Comparison of ENCODE assay signal across 18 mouse cellular contexts in the genomic region with DNA sequence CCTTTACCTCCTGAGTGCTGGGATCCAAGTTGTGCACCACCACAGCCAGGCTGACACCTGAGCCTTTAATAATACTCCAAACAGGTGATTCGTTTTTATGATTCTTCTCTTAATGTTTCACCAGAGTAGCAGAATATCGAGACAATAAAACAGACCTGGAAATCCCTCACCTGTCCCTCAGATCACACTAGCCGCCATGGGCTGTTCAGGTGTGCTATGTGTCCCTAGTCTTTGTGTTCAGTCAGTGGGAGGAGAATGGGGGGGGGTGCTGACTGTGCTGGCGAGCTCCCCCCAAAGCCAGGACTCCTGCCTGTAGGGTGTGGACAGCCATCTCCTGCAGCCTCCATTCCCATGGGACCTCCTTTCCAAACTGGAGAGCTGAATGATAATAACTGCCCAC.
"Had no signal": no experiment of that assay in that cellular context is flagged by ENCODE, and none has a peak within 500 bp of the region (broad histone marks: within the 10 kb centered on the region; RNA-seq: fewer than 3 reads in every experiment).

No protein-coding gene starts in this region.

- H3K9ac ChIP-seq: lung, embryonic 14.5 days; midbrain, embryonic 13.5 days; midbrain, embryonic 15.5 days; neural tube, embryonic 13.5 days; neural tube, embryonic 15.5 days had no signal

- H3K4me3 ChIP-seq: midbrain, embryonic 10.5 days; midbrain, embryonic 13.5 days; midbrain, embryonic 15.5 days; myocyte; neural tube, embryonic 13.5 days; neural tube, embryonic 15.5 days had no signal

- H3K27me3 ChIP-seq: midbrain, embryonic 15.5 days; neural tube, embryonic 15.5 days had no signal

- H3K4me1 ChIP-seq: midbrain, embryonic 10.5 days; midbrain, embryonic 13.5 days; midbrain, embryonic 15.5 days; neural tube, embryonic 13.5 days; neural tube, embryonic 15.5 days had no signal

- DNase-seq: lung, adult 18-20 months; lung, embryonic 14.5 days; lung, postnatal 10 days; lung, postnatal 4 days; retina, postnatal 1 day; right cerebral cortex, adult 18-20 months; right cerebral cortex, postnatal 25 days; right cerebral cortex, postnatal 4 days; spleen, adult 18-20 months; thymus, adult 18-20 months; thymus, postnatal 14 days; thymus, postnatal 36 days had no signal

- H3K4me2 ChIP-seq: lung, embryonic 14.5 days; midbrain, embryonic 13.5 days; midbrain, embryonic 15.5 days; neural tube, embryonic 13.5 days; neural tube, embryonic 15.5 days had no signal

- H3K27ac ChIP-seq: midbrain, embryonic 10.5 days; midbrain, embryonic 13.5 days; midbrain, embryonic 15.5 days; neural tube, embryonic 13.5 days; neural tube, embryonic 15.5 days had no signal

- H3K36me3 ChIP-seq: midbrain, embryonic 10.5 days; midbrain, embryonic 13.5 days; midbrain, embryonic 15.5 days; neural tube, embryonic 13.5 days; neural tube, embryonic 15.5 days had no signal

- H3K9me3 ChIP-seq: midbrain, embryonic 10.5 days; midbrain, embryonic 13.5 days; midbrain, embryonic 15.5 days; neural tube, embryonic 15.5 days had no signal

- ATAC-seq: midbrain, embryonic 13.5 days; midbrain, embryonic 15.5 days had no signal
